Mouse (Mus musculus): ENCODE data around the gene Hspa2. TPM values are rescaled to one million over a fixed set of nuclear protein-coding genes. Genes with fewer than 3 reads are reported as not detected.

Gene Hspa2
- not detected in 2 replicates for polyA plus RNA-seq (2012; ENCODE audit: insufficient read depth, insufficient read length, low replicate concordance, missing spikeins)

- under 1% methylated on average over 54 of the region's 54 CpGs for WGBS
These were observed at the start of gene Hspa2 for GRCm38 (mm10) chr12:76403886-76404537. TSS of gene Hspa2 (plus strand) at chr12:76404176.

DNA sequence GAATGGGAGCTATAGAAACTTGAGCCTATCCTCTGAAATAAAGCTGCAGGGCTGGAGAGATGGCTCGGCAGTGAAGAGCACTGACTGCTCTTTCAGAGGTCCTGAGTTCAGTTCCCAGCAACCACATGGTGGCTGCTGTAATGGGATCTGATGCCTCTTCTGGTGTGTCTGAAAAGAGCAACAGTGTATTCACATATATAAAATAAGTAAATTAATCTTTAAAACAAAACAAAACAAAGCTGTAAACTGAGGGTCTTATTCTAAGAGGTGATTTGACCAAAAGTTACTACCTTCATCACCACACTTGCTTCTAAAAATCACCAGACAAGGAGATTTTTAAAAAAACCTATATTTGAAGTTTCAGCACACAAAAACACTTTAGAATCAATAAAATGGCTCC, 43.1 kb upstream of the Hspa2 start:
- Histone ChIP-seq H3K27ac (ENCODE audit: insufficient read depth, low read depth, low read length) (no peak overlapping the region), H3K4me3 (ENCODE audit: insufficient read depth, low read depth, low read length) (no peak overlapping the region), H3K4me1 (ENCODE audit: control insufficient read depth, insufficient read depth, low read length) (no peaks in the 10 kb centered on the region)
- no peak for TF ChIP-seq POLR2A (IDR thresholded peaks at IDR 0.05; ENCODE audit: insufficient read depth, low read depth, low read length)
- no peak for TF ChIP-seq CTCF (IDR thresholded peaks at IDR 0.05; ENCODE audit: insufficient read depth, low read depth, low read length)
- WGBS = 84% methylated on average over 1 of the region's 1 CpGs

More at GRCm38 (mm10) chr12:76403886-76404537, at the start of gene Hspa2:
- Histone ChIP-seq H3K27ac (ENCODE audit: insufficient read depth, low read depth, low read length) (peak within 1 kb of the TSS; percentile 95), H3K4me3 (ENCODE audit: insufficient read depth, low read depth, low read length) (peak within 1 kb of the TSS; percentile 83), H3K4me1 (ENCODE audit: control insufficient read depth, insufficient read depth, low read length) (peaks cover 20% of the 10 kb centered on the region)
- peak; percentile 96 for TF ChIP-seq POLR2A (IDR thresholded peaks at IDR 0.05; ENCODE audit: insufficient read depth, low read depth, low read length)
- no peak for TF ChIP-seq CTCF (IDR thresholded peaks at IDR 0.05; ENCODE audit: insufficient read depth, low read depth, low read length)

DNA sequence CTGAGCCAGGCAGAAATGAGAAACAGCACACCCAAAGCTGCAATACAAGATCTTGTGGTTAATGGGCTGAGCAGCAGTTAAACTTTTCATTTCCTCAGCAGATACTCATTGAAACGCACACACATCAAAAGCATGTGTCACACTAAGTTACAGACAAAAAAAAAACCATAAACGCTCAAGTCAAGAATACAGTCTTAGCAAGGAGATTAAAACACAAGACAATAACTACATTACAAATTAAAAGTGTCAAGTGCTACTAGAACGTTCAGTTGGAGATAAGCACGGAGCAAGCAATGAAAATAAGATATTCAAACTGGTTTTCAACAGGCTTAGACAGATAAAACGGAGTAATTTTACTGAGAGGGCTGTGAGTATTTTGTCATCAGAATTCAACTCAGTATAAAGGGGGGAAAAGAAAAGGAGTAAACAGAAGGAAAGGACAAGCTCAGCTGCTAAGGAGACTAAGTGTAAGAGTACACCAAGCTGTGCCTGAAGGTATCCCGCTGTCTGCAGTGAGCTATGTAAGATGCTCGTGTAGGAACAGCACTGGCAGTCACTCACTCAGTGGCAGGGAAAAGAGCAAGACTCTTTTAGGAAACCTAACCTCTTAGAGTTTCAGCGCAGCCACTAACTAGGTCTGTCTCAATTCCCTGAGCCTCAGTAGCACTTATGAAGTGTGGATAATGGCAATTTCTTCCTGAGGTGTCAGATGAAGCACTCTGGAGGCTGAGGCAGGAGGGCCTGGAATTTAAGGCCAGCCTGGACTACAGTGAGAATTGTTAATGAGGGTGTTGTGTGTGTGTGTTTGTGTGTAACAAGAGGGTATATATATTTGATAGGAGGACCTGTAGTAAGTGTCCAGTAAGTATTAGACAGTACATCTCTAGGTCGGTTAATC, 42.3 kb upstream of the Hspa2 start:
- H3K4me1 ChIP-seq (ENCODE audit: control insufficient read depth, insufficient read depth, low read length) = no peaks in the 10 kb centered on the region
- TF ChIP-seq POLR2A (IDR thresholded peaks at IDR 0.05; ENCODE audit: insufficient read depth, low read depth, low read length) (no peak), CTCF (IDR thresholded peaks at IDR 0.05; ENCODE audit: insufficient read depth, low read depth, low read length) (no peak)
- no peak overlapping the region for H3K4me3 ChIP-seq (ENCODE audit: insufficient read depth, low read depth, low read length)
- H3K27ac ChIP-seq (ENCODE audit: insufficient read depth, low read depth, low read length) = no peak overlapping the region
- WGBS = 63% methylated on average over 9 of the region's 9 CpGs

- TF ChIP-seq POLR2A (IDR thresholded peaks at IDR 0.05; ENCODE audit: insufficient read depth, low read depth, low read length) (no peak), CTCF (IDR thresholded peaks at IDR 0.05; ENCODE audit: insufficient read depth, low read depth, low read length) (no peak)
- H3K4me3 ChIP-seq (ENCODE audit: insufficient read depth, low read depth, low read length) = no peak overlapping the region
- H3K4me1 ChIP-seq (ENCODE audit: control insufficient read depth, insufficient read depth, low read length) = no peaks in the 10 kb centered on the region
- 85% methylated on average over 9 of the region's 9 CpGs for WGBS
- H3K27ac ChIP-seq (ENCODE audit: insufficient read depth, low read depth, low read length) = no peak overlapping the region
These were observed 41.7 kb upstream of the Hspa2 start for GRCm38 (mm10) chr12:76362303-76362676.

GRCm38 (mm10) chr12:76366276-76366675, 37.7 kb upstream of the Hspa2 start:
- Histone ChIP-seq H3K4me1 (ENCODE audit: control insufficient read depth, insufficient read depth, low read length) (peaks cover 4% of the 10 kb centered on the region), H3K27ac (ENCODE audit: insufficient read depth, low read depth, low read length) (no peak overlapping the region), H3K4me3 (ENCODE audit: insufficient read depth, low read depth, low read length) (no peak overlapping the region)
- TF ChIP-seq CTCF (IDR thresholded peaks at IDR 0.05; ENCODE audit: insufficient read depth, low read depth, low read length) (no peak), POLR2A (IDR thresholded peaks at IDR 0.05; ENCODE audit: insufficient read depth, low read depth, low read length) (no peak)
- WGBS = 72% methylated on average over 3 of the region's 3 CpGs

DNA sequence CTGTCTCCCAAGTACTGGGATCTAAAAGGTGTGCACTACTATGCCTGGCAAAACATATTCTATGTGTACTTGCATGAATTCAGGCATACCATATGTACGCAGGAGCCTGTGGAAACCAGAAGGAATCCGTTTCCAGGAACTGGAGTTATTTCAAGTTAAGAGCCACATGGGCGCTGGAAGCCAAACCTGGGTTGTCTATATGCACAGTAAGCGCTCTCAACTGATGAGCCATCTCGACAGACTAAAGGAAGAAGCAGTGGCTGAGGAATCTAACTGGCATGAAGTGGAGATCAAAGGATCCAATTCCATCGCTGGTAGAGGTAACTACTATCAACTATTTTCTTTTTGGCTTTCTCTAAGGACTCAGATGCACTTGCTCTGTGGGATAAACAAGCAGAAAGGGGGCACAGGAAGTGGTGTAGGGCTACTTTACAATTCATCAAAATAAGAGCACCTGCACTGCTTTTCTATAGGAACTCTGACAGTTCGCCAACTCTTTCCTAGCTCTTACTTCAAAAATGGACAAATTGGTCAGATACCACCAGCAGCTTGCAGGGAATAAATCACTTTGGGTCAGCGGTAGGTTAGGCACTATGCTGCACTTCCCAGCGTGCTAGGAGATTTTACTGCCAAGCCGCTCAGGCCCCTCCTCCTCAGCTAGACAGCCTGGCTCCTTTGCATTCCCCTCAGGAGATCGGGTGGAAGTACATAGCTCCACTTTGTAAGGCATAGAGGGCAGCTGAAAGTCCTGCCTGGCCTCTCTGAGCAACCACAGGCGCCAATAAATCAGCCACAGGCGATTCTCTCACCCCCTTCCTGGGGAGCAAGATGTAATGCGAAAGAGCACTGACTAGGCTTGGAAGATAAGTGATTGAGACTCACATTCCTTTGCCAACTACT, 36.6 kb upstream of the Hspa2 start:
- 36% methylated on average over 14 of the region's 14 CpGs for WGBS
- peak overlapping the region; percentile 10; the same call in 1 of the 2 replicates for H3K4me3 ChIP-seq (ENCODE audit: insufficient read depth, low read depth, low read length)
- TF ChIP-seq CTCF (IDR thresholded peaks at IDR 0.05; ENCODE audit: insufficient read depth, low read depth, low read length) (no peak), POLR2A (IDR thresholded peaks at IDR 0.05; ENCODE audit: insufficient read depth, low read depth, low read length) (no peak)
- peaks cover 6% of the 10 kb centered on the region for H3K4me1 ChIP-seq (ENCODE audit: control insufficient read depth, insufficient read depth, low read length)
- H3K27ac ChIP-seq (ENCODE audit: insufficient read depth, low read depth, low read length) = no peak overlapping the region

DNA sequence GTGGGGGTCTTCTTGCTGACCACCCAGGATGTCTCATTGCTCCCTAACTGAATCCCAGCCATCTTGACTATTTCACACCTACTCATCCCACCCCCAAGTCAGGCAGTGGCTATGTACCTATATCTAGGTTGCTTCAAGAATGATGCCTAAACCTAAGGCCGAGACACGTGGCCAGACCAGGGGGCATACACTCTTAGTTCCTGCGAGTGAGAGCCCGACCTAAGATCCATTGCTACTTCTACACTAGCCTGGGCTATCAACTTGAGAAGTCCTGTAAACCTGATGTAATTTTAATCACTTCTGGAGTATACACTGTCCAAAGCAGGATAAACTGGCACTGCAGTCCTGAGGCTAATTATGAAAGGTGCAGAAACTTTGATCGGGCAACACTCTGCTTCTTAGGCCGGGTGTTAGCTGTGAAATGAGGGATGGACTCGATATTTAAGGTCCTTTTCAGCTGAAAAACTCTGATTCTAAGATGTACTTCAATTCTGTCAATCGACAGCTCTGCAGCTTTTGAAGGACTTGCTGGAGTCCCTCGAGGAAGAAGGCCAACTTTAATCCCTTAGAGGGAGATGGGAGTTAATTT, 35.7 kb upstream of the Hspa2 start:
- 0 out of 2 replicates have a peak overlapping the region, but pooled peaks have one; percentile 97 for H3K27ac ChIP-seq (ENCODE audit: insufficient read depth, low read depth, low read length)
- H3K4me3 ChIP-seq (ENCODE audit: insufficient read depth, low read depth, low read length) = peak overlapping the region; percentile 94
- peaks cover 8% of the 10 kb centered on the region for H3K4me1 ChIP-seq (ENCODE audit: control insufficient read depth, insufficient read depth, low read length)
- TF ChIP-seq CTCF (IDR thresholded peaks at IDR 0.05; ENCODE audit: insufficient read depth, low read depth, low read length) = no peak
- TF ChIP-seq POLR2A (IDR thresholded peaks at IDR 0.05; ENCODE audit: insufficient read depth, low read depth, low read length) = no peak
- 9% methylated on average over 9 of the region's 9 CpGs for WGBS

DNA sequence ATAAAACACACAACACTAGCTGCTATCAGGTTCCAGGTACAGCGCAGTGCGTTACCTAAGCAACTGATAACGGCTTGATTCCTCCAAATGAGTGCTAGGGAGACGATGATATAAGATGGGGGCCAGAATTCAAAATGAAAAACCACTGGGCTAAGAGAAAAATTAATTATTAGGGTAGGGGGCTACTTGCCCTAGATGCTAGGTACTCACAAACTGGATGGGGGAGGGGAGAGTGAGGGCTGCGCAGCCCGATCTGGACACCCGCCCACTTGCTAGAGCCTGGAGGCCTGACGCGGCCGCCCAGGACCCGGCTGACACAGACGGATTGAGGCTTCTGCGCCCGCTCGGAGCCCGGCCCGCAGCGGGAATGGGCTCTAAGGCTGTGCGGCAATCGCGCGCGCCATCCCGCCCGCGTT, 35.2 kb upstream of the Hspa2 start:
- whole genome bisulfite sequencing = under 1% methylated on average over 26 of the region's 26 CpGs
- peak overlapping the region; percentile 94 for H3K4me3 ChIP-seq (ENCODE audit: insufficient read depth, low read depth, low read length)
- H3K4me1 ChIP-seq (ENCODE audit: control insufficient read depth, insufficient read depth, low read length) = peaks cover 8% of the 10 kb centered on the region
- TF ChIP-seq CTCF (IDR thresholded peaks at IDR 0.05; ENCODE audit: insufficient read depth, low read depth, low read length) (no peak), POLR2A (IDR thresholded peaks at IDR 0.05; ENCODE audit: insufficient read depth, low read depth, low read length) (no peak)
- H3K27ac ChIP-seq (ENCODE audit: insufficient read depth, low read depth, low read length) = peak overlapping the region; percentile 97

All from olfactory bulb, adult 2 months (tissue).